Mouse (Mus musculus): ENCODE measurements around the gene Sertad3.

DNA sequence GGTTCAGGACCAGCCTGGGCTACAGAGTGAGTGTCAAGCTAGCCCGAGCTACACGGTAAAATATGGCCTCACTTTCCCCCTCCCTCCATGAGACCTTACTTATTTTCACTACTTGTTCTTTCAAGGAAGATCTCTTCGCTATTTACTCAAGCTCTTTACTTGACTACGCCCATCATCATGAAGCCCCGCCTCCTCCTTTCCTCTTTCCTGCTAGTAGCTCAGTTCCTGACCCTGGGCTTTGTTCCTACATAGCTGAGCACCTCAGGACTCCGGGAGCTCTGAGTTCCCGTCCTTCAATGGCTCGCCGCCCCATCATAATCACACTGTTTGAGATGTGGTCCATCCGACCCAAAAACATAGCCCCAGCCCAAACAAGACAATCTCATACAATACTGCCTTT, 40.2 kb upstream of the Sertad3 start:
- no peak for TF ChIP-seq POLR2A (IDR thresholded peaks at IDR 0.05; ENCODE audit: insufficient read depth, low read depth, low read length)
- TF ChIP-seq CTCF (IDR thresholded peaks at IDR 0.05; ENCODE audit: insufficient read depth, low read depth, low read length): no peak

Measured in olfactory bulb, adult 2 months (tissue).